Mouse (Mus musculus) kidney, postnatal 0 days (tissue): Measurements from ENCODE around the gene Suz12. TPM values are rescaled to one million over a fixed set of nuclear protein-coding genes. Genes with fewer than 3 reads are reported as not detected.

Experiments used
- ATAC-seq: fragments of 200-750 bp; cut with Nextera tagmentation; replicated peaks from 2 replicates; pipeline ENCODE4 v1.8.0; 2017; ENCODE audit warnings: low read depth, moderate number of reproducible peaks, moderate TSS enrichment, moderate library complexity; ENCODE audit not compliant: low FRiP score
- DNase-seq: peaks from one replicate; pipeline ENCODE4 v3.0.0-alpha.2; 2016; ENCODE audit warnings: low spot score
- H3K27ac ChIP-seq: fragments of 300-500 bp; sonication (generic); 2 replicates; pipeline ENCODE4 v1.5.1; 2014; ENCODE audit warnings: mild to moderate bottlenecking
- H3K27me3 ChIP-seq: fragments of 300-500 bp; sonication (generic); 2 replicates; pipeline ENCODE4 v1.6.1; 2014; ENCODE audit warnings: low read length, mixed read lengths; ENCODE audit not compliant: insufficient read depth
- H3K36me3 ChIP-seq: fragments of 300-500 bp; sonication (generic); 2 replicates; pipeline ENCODE4 v1.6.1; 2014; ENCODE audit warnings: low read length, mixed read lengths; ENCODE audit not compliant: insufficient read depth
- H3K4me1 ChIP-seq: fragments of 300-500 bp; sonication (generic); replicated peaks from 2 replicates; pipeline ENCODE4 v1.6.1; 2014; ENCODE audit warnings: antibody characterized with exemption, low read length, mixed read lengths; ENCODE audit not compliant: insufficient read depth
- H3K4me2 ChIP-seq: fragments of 300-500 bp; sonication (generic); 2 replicates; pipeline ENCODE4 v1.6.1; 2014; ENCODE audit warnings: mild to moderate bottlenecking, low read length, moderate library complexity, mixed read lengths
- H3K4me3 ChIP-seq: fragments of 300-500 bp; sonication (generic); replicated peaks from 2 replicates; pipeline ENCODE4 v1.5.1; 2014; ENCODE audit warnings: low read depth, low read length
- H3K9ac ChIP-seq: fragments of 300-500 bp; sonication (generic); 2 replicates; pipeline ENCODE4 v1.6.1; 2014; ENCODE audit warnings: low read depth, low read length
- H3K9me3 ChIP-seq: fragments of 300-500 bp; sonication (generic); replicated peaks from 2 replicates; pipeline ENCODE4 v1.6.1; 2016; ENCODE audit warnings: low read length, inconsistent platforms, mixed read lengths
- CTCF ChIP-seq: IDR thresholded peaks from 2 replicates; pipeline ENCODE4 v1.5.1; 2016; ENCODE audit warnings: antibody characterized with exemption, low read depth, mild to moderate bottlenecking, moderate library complexity
- WGBS: fragments of 180-500 bp; shearing (Covaris S2); extraction: QIAGEN DNeasy Blood & Tissue Kit; methylation state at CpG from one replicate; pipeline ENCODE4 v1.1.7; 2014; 5-methylcytosine and 5-hydroxymethylcytosine counted together
- polyA plus RNA-seq: library from polyadenylated mRNA; unstranded; fragments of >200 nt; fragmentation: Nextera tagmentation; extraction: Ambion mirVana; gene quantifications from 2 replicates; pipeline ENCODE4 v1.2.1, GENCODE M21; 2015

Gene Suz12
- polyA plus RNA-seq: 14.5 and 15.2 TPM in 2 replicates

DNA sequence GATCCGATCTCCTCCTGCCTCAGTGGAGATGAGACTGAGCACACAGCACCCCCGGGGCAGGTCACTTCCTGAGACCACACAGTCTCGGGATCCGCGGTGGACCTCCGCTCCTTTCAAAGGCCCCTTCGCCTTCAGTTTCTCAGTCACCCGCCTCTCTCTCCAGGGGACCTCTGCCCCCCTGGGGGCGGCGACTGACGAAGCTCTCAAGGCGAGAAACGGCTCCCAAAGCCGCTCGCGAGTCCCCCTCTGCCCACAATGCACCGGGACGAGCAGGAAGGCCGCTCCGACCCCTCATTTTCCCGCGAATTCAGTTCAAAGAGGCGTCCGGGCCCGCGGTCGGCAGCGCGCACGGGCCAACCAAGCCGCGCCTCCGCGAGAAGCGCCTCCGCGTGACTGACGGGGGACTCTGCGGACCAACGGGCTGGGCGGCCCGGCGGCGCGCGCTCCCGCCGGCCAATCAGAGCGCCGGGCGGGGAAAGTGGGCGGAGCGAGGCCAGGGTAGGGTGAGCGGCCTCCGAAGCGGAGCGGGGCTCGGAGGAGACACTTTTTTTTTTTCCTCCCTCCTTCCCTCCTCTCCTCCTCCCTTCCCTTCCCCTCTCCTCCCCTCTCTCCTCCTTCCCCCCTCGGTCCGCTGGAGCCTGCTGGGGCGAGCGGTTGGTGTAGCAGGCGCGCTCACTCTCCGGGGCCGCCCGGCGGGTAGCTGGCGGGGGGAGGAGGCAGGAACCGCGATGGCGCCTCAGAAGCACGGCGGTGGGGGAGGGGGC lies at the start of gene Suz12:
Gene Suz12 (plus strand): TSS at position 515 of the 764 bp plus-strand sequence.
- WGBS: under 1% methylated on average over 74 of the region's 74 CpGs
- Histone ChIP-seq H3K27ac (peak within 1 kb of the TSS; percentile 98), H3K9ac (peak within 1 kb of the TSS; percentile 91), H3K4me3 (peak within 1 kb of the TSS; percentile 97), H3K9me3 (no peaks in the 10 kb centered on the region), H3K4me1 (no peaks in the 10 kb centered on the region), H3K36me3 (no peaks in the 10 kb centered on the region), H3K4me2 (peak within 1 kb of the TSS; percentile 79), H3K27me3 (no peaks in the 10 kb centered on the region)
- TF ChIP-seq CTCF: no peak
- ATAC-seq (peak; percentile 94), DNase-seq (peak; percentile 99)

DNA sequence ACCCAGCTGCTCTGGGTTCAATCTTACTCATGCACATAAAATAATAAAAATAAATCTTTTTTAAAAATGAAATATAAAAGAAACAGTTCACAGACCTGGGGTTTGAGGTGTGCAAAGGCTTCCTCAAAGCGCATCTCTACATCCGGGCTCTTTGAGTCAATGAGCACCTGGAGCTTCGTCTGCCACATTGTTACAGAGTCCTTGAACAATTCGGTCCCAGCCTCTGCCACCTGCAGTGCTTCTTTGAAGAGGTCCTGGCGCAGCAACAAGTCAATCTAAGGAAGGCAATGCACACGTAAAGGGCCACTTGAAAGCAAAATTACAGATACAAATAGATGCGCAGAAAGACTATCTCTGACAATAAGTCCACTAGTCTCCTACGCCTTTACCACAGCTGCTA lies 49.8 kb upstream of the Suz12 start:
- no peak for TF ChIP-seq CTCF
- DNase-seq (no peak), ATAC-seq (no peak)
- Histone ChIP-seq H3K27ac (no peak overlapping the region), H3K4me1 (no peaks in the 10 kb centered on the region), H3K4me3 (no peak overlapping the region), H3K27me3 (no peaks in the 10 kb centered on the region), H3K9ac (no peak overlapping the region), H3K36me3 (peaks cover 43% of the 10 kb centered on the region), H3K9me3 (no peaks in the 10 kb centered on the region), H3K4me2 (no peak overlapping the region)
- 95% methylated on average over 8 of the region's 8 CpGs for WGBS

DNA sequence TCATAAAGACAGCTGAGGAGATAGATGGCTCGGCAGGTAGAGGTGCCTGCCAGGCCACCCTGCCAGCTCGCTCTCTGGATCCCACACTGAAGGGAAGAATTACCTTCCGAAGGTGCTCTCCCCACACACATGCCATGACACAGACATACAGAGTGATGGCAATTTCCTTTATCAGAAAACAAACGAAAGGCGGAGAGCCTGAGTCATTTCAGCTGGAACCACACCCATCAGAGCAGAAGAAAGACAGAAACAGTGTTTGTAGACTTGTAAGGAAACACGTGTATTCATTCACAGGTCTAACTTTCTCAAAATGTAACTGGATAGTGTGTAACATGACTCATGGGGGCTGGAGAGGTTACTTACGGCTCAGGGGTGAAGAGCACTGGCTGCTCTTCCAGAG lies 49.3 kb upstream of the Suz12 start:
- Histone ChIP-seq H3K27ac (no peak overlapping the region), H3K36me3 (peaks cover 41% of the 10 kb centered on the region), H3K9ac (no peak overlapping the region), H3K4me1 (no peaks in the 10 kb centered on the region), H3K4me2 (no peak overlapping the region), H3K9me3 (no peaks in the 10 kb centered on the region), H3K27me3 (no peaks in the 10 kb centered on the region), H3K4me3 (no peak overlapping the region)
- ATAC-seq (no peak), DNase-seq (no peak)
- WGBS: 79% methylated on average over 7 of the region's 7 CpGs
- no peak for TF ChIP-seq CTCF

GRCm38 (mm10) chr11:79947265-79947664 lies 45.6 kb upstream of the Suz12 start:
- no peak overlapping the region for H3K27ac ChIP-seq
- H3K27me3 ChIP-seq: no peaks in the 10 kb centered on the region
- TF ChIP-seq CTCF: no peak

GRCm38 (mm10) chr11:79961346-79962124 lies 31.4 kb upstream of the Suz12 start:
- Histone ChIP-seq H3K9me3 (no peaks in the 10 kb centered on the region), H3K4me2 (peak overlapping the region; percentile 90), H3K4me3 (peak overlapping the region; percentile 66), H3K9ac (peak overlapping the region; percentile 61), H3K27me3 (no peaks in the 10 kb centered on the region), H3K4me1 (0 out of 2 replicates have a peak, but pooled peaks cover 3% of the 10 kb centered on the region), H3K36me3 (peaks cover 22% of the 10 kb centered on the region), H3K27ac (peak overlapping the region; percentile 73)
- DNase-seq (peak; percentile 13), ATAC-seq (0 out of 2 replicates have a peak, but pooled peaks have one; percentile 25)
- TF ChIP-seq CTCF: no peak
- 5% methylated on average over 27 of the region's 27 CpGs for WGBS

More at GRCm38 (mm10) chr11:79947265-79947664, 45.6 kb upstream of the Suz12 start:
- H3K9ac ChIP-seq: no peak overlapping the region
- H3K4me1 ChIP-seq: no peaks in the 10 kb centered on the region
- H3K4me2 ChIP-seq: no peak overlapping the region
- ATAC-seq (no peak), DNase-seq (no peak)
- no peaks in the 10 kb centered on the region for H3K9me3 ChIP-seq
- H3K4me3 ChIP-seq: no peak overlapping the region
- peaks cover 50% of the 10 kb centered on the region for H3K36me3 ChIP-seq
- WGBS: 94% methylated on average over 3 of the region's 3 CpGs

- DNase-seq (peak; percentile 99), ATAC-seq (peak; percentile 88)
- Histone ChIP-seq H3K4me2 (peak within 1 kb of the TSS; percentile 90), H3K36me3 (peaks cover 17% of the 10 kb centered on the region), H3K4me1 (0 out of 2 replicates have a peak, but pooled peaks cover 3% of the 10 kb centered on the region), H3K27me3 (no peaks in the 10 kb centered on the region), H3K9ac (peak within 1 kb of the TSS; percentile 61), H3K27ac (peak within 1 kb of the TSS; percentile 73), H3K9me3 (no peaks in the 10 kb centered on the region), H3K4me3 (peak within 1 kb of the TSS; percentile 66)
- under 1% methylated on average over 46 of the region's 46 CpGs for WGBS
- peak; percentile 91 for TF ChIP-seq CTCF
Measured at GRCm38 (mm10) chr11:79962125-79962876, 30.6 kb upstream of the Suz12 start, which contains the start of gene Utp6. TSS of gene Utp6 (minus strand) at chr11:79962390.
